Mouse (Mus musculus): ENCODE measurements around the gene Crybg3.

GRCm38 (mm10) chr16:59579237-59579636 is 21.5 kb downstream of the Crybg3 start:
- TF ChIP-seq CTCF (IDR thresholded peaks at IDR 0.05; ENCODE audit: borderline replicate concordance, insufficient read depth, low read depth, low read length) (no peak), POLR2A (IDR thresholded peaks at IDR 0.05; ENCODE audit: borderline replicate concordance, insufficient read depth, low read length) (no peak)

All from cerebellum, adult 2 months (tissue).